ENCODE assay signal across 11 mouse cellular contexts in the genomic region with DNA sequence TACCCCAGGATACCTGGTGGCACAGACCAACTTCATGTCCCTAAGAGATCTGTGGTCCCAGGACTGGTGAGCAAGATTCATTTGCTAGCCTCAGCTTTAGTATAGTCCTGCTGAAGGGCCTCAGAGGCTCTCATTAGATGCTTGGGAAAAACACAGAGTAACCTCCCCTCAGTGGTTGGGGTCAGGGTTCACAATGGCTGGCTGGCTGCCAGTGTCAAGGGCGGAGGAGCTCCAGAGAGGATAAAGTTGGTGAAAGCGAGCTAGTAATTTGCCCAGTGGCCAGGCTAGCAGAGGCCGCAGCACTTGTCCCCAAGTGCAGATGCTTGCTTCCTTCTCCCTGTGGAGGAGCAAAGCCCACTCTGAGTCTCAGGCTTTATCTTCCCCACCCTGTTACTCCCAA.
DNase-seq lines count a peak whose midpoint lies in the region; ATAC-seq lines count a peak whose summit lies in the region.
"Had no signal": no experiment of that assay in that cellular context is flagged by ENCODE, and none has a peak within 500 bp of the region (broad histone marks: within the 10 kb centered on the region; RNA-seq: fewer than 3 reads in every experiment).

No protein-coding gene starts in this region.

- H3K4me3 ChIP-seq in liver, embryonic 12.5 days = no peak overlapping the region
- H3K4me3 ChIP-seq: limb, embryonic 15.5 days had no signal

- peak; percentile 57 for DNase-seq in embryo, embryonic 10 days (ENCODE audit: low spot score)
- no peak for DNase-seq in embryo, embryonic 9.5 days (ENCODE audit: extremely low spot score)
- DNase-seq in testis, postnatal 10 days (ENCODE audit: low spot score) = peak; percentile 57
- no peak for DNase-seq in testis, postnatal 14 days (ENCODE audit: low spot score)
- no peak for DNase-seq in right cerebral cortex, postnatal 36 days (ENCODE audit: low spot score in 2 of 2)
- DNase-seq in T-cell, adult 2 months (ENCODE audit: low spot score) = no peak
- no peak for DNase-seq in heart, adult 8-10 months (ENCODE audit: low spot score)
- DNase-seq: B cell, adult 2 months; cerebellum, adult 18-20 months had no signal

- no peaks in the 10 kb centered on the region for H3K36me3 ChIP-seq in liver, embryonic 12.5 days
- H3K36me3 ChIP-seq: limb, embryonic 15.5 days had no signal

- 70% methylated on average over 3 of the region's 3 CpGs for WGBS in liver, embryonic 12.5 days (ENCODE audit: insufficient replicate concordance)

- no peak overlapping the region for H3K27ac ChIP-seq in liver, embryonic 12.5 days
- H3K27ac ChIP-seq: limb, embryonic 15.5 days had no signal

- no peak overlapping the region for H3K4me2 ChIP-seq in liver, embryonic 12.5 days
- H3K4me2 ChIP-seq: limb, embryonic 15.5 days had no signal

- no peak overlapping the region for H3K9ac ChIP-seq in liver, embryonic 12.5 days
- H3K9ac ChIP-seq: limb, embryonic 15.5 days had no signal

- H3K27me3 ChIP-seq in liver, embryonic 12.5 days (replicated peaks) = no peaks in the 10 kb centered on the region

- H3K4me1 ChIP-seq in liver, embryonic 12.5 days = no peaks in the 10 kb centered on the region
- H3K4me1 ChIP-seq: limb, embryonic 15.5 days had no signal

- peak; percentile 24; the same call in 1 of the 2 replicates for ATAC-seq in liver, embryonic 12.5 days

- H3K9me3 ChIP-seq in liver, embryonic 12.5 days (replicated peaks) = no peaks in the 10 kb centered on the region
- H3K9me3 ChIP-seq: limb, embryonic 15.5 days had no signal

Comparison
In these comparisons a context has a peak if more than half of its experiments do, and no peak if none do; other contexts are left out.
1. DNase-seq: peak in embryo, embryonic 10 days (single experiment) and testis, postnatal 10 days (single experiment); none in embryo, embryonic 9.5 days (single experiment), testis, postnatal 14 days (single experiment), right cerebral cortex, postnatal 36 days (0 of 2), T-cell, adult 2 months (single experiment) and heart, adult 8-10 months (single experiment).